Mouse (Mus musculus) adrenal gland, adult 2 months (tissue): ENCODE data around the gene Art4. TPM values are rescaled to one million over a fixed set of nuclear protein-coding genes. Genes with fewer than 3 reads are reported as not detected.

Experiments used
- DNase-seq: peaks from one replicate; pipeline ENCODE4 v3.0.0; 2021
- polyA plus RNA-seq: library from polyadenylated mRNA; depleted of rRNA; stranded (reverse); fragments of >200 nt; gene quantifications from 2 replicates; pipeline ENCODE4 v1.2.3, GENCODE M21; 2012
- total RNA-seq, 2 experiments: library from RNA; stranded (reverse); gene quantifications; 2 replicates each; pipeline ENCODE4 v1.2.3; 2021

The Art4 gene
- total and polyA plus RNA-seq, 3 experiments, result 1.6 to 6.4 (median 4.8) TPM

DNA sequence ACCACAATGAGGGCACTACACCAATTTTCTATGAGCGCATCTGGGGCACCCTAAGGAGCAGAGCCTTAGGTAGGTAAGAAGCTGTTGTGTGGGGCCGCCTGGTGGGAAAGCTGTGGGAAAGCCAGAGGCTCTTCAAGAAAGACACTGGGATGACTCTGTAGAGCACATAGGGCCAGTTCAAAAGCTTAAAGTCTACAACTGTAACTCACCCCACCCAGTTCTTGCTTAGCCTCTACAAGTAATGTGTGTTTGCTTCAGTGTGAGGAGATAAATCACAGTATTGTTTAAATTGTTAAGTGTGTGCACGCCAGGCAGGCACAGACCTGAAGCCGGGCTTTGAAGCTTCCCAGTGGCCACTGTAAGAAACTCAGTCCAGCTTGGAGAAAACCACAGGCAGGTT lies 8.6 kb upstream of the Art4 start:
- no peak for DNase-seq

DNA sequence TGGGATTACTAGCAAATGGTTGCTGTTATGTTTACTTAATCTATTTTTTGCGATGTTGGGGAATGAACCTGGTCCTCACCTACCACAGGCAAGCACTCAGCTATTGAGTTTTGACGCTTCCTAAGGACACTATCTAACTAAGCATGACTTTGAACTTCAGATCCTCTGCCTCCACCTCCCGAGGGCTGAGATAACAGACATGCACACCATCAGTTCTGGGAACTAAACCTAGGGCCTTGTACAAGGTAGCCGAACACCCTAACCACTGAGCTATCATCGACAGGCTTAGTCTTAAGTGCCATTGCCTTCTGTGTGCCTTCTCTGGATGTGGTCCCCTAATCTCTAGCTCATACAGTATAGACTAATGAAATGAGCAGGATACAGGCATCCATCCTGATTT lies 7.8 kb upstream of the Art4 start:
- DNase-seq, result no peak

GRCm38 (mm10) chr6:136861020-136861419 lies 3.5 kb upstream of the Art4 start:
- no peak for DNase-seq

DNA sequence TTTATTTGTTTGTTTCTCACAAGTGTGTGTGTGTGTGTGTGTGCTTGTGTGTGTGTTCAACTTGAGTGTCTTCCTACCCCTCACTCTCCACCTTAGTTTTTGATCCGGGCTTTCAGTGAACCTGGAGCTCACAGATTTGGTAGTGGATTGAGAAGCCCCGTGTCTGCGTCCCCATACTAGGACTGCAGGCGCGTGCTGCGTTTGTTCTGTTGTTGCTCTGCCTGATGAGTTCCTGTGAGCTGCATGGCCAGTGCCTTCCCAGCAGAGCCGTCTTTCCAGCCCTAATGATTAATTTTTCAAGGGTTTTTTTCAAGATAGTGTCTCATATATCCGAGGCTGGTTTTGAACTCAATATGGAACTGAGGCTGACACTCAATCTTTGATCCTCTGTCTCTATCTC lies 887 bp upstream of the Art4 start:
- DNase-seq, result no peak

DNA sequence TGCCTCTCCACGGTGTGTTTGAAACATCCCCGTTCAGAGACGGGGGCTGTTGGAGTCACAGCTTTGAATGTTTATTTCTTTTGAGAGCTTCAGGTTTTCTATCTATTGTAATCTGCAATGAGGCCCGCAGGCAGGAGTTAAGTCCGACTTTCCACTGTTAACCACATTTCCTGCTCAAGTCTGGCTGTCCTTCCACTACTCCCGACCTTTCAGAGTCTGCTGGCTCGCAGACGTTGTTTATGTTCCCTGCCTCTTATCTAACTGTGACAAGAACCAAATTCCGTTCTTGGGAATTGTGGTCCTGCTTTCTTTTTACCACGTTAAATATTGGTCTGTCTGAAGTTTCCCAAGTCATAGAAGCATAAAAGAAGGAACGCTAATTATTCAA lies 334 bp upstream of the Art4 start:
- no peak for DNase-seq

DNA sequence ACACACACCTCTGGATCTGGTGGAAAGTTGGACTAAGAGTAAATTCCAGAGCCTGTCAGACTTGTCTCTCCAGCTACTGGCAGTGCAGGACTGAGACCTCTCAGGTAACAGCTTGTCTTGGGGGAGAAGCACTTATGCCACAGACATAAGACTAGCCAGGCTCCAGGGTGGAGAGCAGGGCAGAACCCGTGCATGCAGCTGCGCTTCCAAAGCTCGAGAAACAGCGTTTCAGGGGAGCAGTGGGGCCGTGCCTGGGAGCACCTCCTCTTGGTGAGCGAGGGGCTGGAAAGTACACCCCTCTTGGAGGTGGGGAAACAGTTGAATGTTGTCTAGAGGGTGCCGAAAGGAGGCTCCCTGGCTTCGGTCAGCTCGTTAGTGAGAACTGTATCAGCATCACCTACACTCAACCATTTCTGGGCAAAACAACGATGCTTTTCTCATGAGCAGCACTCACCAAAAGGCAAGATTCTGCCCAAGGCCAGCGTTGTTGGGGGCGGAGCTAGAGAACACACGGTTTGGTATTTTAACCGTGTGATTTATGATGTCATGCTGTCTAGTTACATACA lies 1.4 kb downstream of the Art4 start:
- peak; percentile 58 for DNase-seq

- no peak for DNase-seq
Observed at GRCm38 (mm10) chr6:136855183-136855582, 2.4 kb downstream of the Art4 start.

DNA sequence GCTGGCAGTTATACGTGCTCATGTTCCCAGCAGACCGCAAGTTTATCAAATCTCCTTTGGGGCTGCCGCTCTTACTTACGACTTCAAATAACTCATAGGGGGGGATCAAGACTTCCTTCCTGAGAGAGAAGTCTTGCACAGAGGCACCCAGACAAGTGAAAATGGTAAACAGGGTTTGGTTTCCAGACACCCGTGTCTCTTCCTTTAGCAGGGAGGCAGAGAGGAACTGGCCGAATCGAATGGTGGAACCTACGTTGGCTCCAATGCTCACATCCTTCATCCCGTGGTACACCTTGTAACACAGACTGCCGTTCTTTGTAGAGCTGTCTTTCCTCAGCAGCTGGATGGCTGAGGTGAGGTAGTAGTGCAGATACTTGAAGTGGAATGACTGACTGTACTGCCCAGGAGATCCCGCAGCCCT lies 3.2 kb downstream of the Art4 start:
- no peak for DNase-seq

DNA sequence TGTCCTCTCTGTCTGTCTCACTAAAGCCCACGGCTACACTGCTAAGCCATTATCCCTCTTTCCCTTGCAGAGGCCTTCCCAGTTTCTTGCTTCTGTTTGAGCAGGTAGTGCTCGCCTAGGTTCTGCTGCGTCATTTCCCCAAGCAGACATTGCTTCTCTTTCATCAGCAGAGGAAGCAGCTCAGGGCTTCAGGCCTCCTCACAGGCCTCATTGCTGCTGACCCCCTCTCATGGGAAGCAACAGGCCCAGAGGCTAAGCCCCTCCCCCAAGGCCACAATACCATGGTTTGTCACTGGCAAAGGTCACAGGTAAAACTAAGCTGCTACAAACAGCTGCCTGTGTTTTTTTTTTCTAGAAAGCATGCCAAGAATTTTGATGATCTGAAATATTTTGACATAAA lies 4.8 kb downstream of the Art4 start:
- no peak for DNase-seq

DNA sequence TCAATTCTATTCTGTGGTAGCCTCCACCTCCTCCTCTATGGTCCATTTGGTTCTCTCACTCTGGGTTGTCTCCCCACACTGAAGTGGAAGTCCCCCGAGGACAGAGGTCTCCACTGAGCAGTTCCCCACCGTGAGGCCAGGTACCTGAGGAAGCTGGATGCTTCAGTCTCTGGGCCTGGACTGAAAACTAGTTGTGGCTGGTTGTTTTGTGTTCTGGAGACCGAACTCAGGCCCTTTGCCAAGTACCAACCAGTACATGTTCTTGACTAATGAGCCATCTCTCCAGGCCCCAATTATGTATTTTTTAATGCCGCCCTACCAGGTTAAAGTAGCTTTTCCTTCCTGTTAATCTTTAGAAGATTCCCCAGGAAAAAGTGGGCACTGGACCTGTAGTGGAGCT lies 5.2 kb downstream of the Art4 start:
- DNase-seq, result no peak

DNA sequence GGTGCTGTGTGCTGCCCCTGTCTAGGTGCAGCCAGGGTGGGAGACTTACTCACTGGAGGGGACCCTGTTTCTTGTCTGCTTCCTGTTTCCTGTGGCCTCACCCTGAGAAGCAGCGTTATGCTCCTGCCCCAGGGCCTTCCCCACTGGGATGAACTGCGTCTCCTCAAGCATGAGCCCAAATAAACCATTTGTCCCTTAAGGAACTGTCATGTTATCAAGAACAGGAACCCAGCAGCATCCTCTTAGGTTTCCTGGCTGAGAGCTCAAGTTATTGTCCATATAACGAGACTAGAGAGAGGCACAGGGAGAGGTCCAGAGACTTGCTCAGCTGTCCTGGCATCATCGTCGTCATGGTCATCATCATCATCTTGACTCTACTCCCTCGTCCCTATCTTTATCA lies 7.3 kb downstream of the Art4 start:
- DNase-seq, result no peak

DNA sequence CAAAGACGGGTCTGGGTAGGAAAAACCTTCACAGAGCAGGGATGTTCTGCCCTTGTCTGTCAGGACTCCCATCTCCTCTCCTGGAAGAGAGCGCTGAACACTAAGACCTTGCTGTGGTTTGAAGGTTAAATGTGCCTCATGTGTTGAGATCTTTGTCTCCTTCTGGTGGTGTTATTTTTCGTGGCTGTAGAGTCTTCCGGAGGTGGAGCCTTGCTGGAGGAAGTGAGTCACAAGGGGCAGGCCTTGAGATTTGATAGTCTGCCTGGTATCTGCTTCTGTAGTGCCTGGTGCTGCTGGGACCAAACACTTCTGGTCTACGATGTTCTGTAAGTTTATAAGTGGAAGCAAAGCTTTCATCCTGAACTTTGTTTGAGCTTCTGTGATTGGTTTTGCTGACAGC lies 8.6 kb downstream of the Art4 start:
- DNase-seq, result no peak

- no peak for DNase-seq
Observed at GRCm38 (mm10) chr6:136848399-136848798, 9.1 kb downstream of the Art4 start.

GRCm38 (mm10) chr6:136847790-136848189 lies 9.7 kb downstream of the Art4 start:
- DNase-seq, result peak; percentile 45

DNA sequence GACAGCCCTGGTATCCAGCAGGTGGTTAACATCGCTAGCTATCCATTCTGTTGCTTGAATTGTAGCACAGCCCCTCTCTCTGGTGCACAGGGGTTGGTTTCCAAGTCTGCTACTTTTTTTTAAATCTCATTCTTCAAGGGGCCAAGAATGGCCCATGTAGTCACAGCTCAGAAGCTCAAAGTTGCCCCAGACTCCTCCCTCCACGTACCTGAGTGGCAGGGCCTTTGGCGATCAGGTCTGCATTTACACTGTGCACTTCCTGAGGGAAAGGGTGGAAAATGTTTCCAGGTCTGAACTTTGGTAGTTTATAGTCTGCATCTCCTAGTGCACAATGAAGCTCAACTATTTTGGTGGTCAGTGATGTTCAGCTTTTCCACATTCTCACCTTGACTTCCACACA lies 10.3 kb downstream of the Art4 start:
- no peak for DNase-seq

- DNase-seq, result no peak
Observed at GRCm38 (mm10) chr6:136845706-136846480, 11.6 kb downstream of the Art4 start.

- DNase-seq, result no peak
Observed at GRCm38 (mm10) chr6:136844903-136845302, 12.6 kb downstream of the Art4 start.

DNA sequence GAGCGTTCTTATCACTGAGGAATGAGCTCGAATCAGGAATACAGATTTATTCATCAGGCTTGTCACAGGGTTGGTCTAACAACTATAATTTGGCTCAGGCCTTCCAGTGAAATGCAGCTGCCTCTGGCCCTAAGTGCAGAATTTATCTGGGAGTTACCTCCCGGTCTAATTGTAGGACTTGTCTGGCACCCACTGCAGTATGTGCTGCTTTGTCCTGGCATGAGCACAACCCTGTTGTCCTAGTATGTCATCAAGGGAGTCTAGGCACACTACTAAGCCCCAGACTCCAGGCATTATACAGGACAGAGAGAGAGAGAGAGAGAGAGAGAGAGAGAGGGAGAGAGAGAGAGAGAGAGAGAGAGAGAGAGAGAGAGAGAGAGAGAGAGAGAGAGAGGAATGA lies 20.2 kb downstream of the Art4 start:
- no peak for DNase-seq

DNA sequence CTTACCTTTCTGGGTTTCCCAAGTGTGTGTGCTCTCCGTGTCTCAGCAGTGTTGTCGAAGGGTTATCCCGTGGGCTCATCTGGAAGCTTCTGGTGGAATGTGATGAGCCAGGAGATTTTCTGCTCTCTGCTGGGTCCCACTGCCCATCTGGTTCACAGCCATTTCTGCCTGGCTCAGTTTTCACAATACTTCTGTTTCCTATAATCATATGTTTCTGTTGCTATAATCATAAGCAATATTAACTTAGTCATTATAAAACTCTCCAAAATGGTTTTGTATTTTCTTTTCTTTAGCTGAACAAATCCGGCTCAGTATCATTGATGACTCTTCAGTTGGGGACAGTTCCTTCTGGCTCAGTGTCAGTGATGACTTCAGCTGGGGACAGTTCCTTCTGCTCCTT lies 22.2 kb downstream of the Art4 start, which contains the start of gene Smco3:
TSS of gene Smco3 (minus strand) at position 101 of the 400 bp plus-strand sequence.
- DNase-seq, result no peak

DNA sequence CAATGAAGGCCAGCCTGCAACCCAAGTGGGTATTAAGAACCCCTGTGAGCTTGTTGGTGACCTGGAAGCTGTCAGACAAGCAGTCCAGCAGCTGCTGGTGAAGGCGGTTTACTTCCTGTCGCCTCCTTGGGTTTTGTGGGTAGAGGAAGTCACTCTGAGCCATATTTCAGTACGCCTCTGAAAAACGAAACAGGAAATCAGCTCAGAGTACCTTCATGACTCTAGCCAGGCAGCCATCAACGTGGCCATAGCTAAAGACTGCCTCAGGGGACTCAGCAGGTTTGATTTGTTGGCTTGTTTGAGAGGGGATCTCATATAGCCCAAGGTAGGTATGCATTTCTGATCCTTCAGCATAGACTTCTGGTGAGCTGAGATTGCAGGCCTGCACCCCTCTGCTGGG lies 25.8 kb downstream of the Art4 start:
- no peak for DNase-seq

DNA sequence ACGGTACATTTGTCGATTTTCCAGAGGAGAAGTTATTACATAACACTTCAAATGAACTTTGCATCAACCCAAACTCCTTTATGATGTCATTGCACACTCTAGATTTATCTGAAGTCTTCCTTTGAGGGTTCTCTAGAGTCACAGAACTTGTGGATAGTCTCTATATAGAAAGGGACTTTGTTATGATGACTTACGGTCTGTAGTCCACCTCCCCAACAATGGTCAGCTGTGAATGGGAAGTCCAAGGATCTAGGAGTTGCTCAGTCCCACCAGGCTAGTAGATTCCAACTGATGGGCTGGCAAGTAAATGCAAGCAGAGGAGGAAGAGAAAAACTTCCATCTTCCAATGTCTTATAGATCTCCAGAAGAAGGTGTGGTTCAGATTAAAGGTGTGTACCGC lies 28.9 kb downstream of the Art4 start:
- no peak for DNase-seq

- DNase-seq, result peak; percentile 97
Observed at GRCm38 (mm10) chr6:136827881-136828561, 29.5 kb downstream of the Art4 start, which contains the start of gene Wbp11. Wbp11 (minus strand) TSS chr6:136828233.

DNA sequence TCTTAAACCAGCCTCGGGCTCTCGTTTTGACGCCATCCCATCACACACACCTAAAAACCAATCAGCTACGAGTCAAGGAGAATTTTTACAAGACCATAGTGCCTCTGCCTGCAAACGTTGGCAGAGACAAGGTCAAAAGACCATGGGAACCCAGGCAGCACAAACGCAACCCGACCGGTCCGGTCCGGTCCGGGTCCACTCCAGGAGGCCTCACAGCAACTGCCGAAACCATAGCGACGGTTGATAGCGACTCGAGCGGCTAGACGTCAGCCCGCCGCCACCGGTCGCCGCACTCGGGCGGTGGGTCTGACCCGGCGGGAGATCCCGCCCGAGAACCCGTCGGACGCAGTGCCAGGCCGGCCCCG lies 30.0 kb downstream of the Art4 start, which contains the start of gene BC049715:
TSS of gene BC049715 (plus strand) at position 111 of the 365 bp plus-strand sequence.
- no peak for DNase-seq
